Mouse (Mus musculus): Measurements from ENCODE around the gene Zfp536.

GRCm38 (mm10) chr7:37735707-37736412 lies 37.6 kb downstream of the Zfp536 start:
- no peak for TF ChIP-seq CTCF (IDR thresholded peaks at IDR 0.05; ENCODE audit: control insufficient read depth, insufficient read depth, low read length)
- no peak for TF ChIP-seq POLR2A (IDR thresholded peaks at IDR 0.05; ENCODE audit: borderline replicate concordance, control insufficient read depth, low read depth, low read length)
